Mouse (Mus musculus): ENCODE data around the gene Fbxo47. TPM values are rescaled to one million over a fixed set of nuclear protein-coding genes. Genes with fewer than 3 reads are reported as not detected.
A peak's percentile ranks its signal among the peaks of the same experiment; 100 is the strongest.

The Fbxo47 gene
- 0.55 and 0.70 TPM in 2 replicates for polyA plus RNA-seq (2016; fragmentation: Nextera tagmentation; extraction: Ambion mirVana)

GRCm38 (mm10) chr11:97883918-97884600 lies at the start of gene Fbxo47:
TSS of gene Fbxo47 (minus strand) at chr11:97884154.
- Histone ChIP-seq H3K4me3 (peak within 1 kb of the TSS; percentile 72), H3K27me3 (ENCODE audit: insufficient read depth, poor library complexity, severe bottlenecking) (no peaks in the 10 kb centered on the region), H3K9me3 (no peaks in the 10 kb centered on the region), H3K36me3 (0 out of 2 replicates have a peak, but pooled peaks cover 3% of the 10 kb centered on the region), H3K27ac (peak within 1 kb of the TSS; percentile 91), H3K4me1 (no peaks in the 10 kb centered on the region)
- WGBS = under 1% methylated on average over 37 of the region's 37 CpGs
- peak; percentile 99 for DNase-seq (ENCODE audit: low spot score)

DNA sequence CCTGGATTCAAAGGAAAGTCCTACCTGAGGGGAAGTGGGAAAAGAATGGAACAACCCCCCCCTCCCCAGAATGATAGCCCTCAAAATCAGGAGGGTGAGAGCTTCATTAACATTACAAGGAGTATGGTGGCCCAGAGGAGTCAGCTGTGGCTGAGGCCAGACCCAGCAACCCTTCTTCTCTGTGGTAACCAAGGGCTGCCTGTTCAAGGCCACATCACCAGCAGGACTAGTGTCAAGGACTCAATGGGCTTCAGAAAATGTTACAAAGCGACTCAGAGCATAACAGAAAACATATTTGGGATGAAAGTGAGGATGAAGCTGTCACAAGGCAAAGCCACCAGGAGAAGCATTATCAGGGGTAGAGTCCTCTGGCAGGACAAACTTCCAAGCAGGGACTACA lies 49.6 kb upstream of the Fbxo47 start:
- no peak for DNase-seq (ENCODE audit: low spot score)
- no peak overlapping the region for H3K4me3 ChIP-seq
- peaks cover 12% of the 10 kb centered on the region; the same call in 1 of the 2 replicates for H3K27me3 ChIP-seq (ENCODE audit: insufficient read depth, poor library complexity, severe bottlenecking)
- H3K36me3 ChIP-seq = no peaks in the 10 kb centered on the region
- H3K4me1 ChIP-seq = no peaks in the 10 kb centered on the region
- H3K27ac ChIP-seq = no peak overlapping the region
- 86% methylated on average over 1 of the region's 1 CpGs for WGBS
- H3K9me3 ChIP-seq = no peaks in the 10 kb centered on the region

DNA sequence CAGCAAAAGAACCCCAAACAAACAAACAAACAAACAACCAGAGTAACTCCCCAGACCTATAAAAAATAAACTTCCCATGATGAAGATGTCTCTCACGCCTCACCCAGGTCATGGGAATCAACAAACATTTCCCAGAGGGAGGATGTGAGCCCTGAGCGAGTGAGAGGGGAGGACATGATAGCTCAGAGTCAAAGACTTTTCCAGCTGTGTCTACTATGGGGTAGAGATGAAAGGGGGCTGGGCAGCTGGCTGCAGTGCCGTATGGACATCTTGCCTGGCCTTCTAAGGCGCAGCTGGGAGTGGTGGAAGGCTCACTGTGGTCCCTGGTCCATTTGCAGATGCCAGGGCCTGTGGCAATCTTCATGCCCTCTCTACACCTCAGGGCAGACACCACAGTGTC lies 45.0 kb upstream of the Fbxo47 start:
- Histone ChIP-seq H3K9me3 (no peaks in the 10 kb centered on the region), H3K27ac (no peak overlapping the region; the same call in 1 of the 2 replicates), H3K4me1 (no peaks in the 10 kb centered on the region), H3K36me3 (no peaks in the 10 kb centered on the region), H3K4me3 (no peak overlapping the region), H3K27me3 (ENCODE audit: insufficient read depth, poor library complexity, severe bottlenecking) (peaks cover 7% of the 10 kb centered on the region; the same call in 1 of the 2 replicates)
- DNase-seq (ENCODE audit: low spot score) = no peak
- WGBS = 55% methylated on average over 4 of the region's 4 CpGs

DNA sequence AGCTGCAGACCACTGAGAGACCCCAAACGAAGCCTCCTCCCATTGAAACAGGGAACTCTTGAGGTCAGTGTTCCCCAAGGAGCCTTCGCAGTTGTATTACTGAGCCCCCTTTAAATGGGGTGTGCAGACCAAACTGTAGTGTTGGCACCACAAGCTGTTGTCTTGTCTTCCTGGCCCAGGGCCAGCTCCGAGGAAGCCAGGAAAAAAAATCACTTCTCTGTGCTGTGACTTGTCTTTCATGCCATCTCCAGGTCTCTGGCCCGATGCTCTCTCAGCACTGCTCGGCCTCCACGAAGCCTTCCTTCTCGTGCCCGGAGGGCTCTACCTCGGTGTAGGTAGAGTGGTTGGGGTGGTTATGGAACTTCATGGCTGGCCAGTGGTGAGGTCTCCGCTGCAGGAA lies 40.3 kb upstream of the Fbxo47 start:
- Histone ChIP-seq H3K36me3 (no peaks in the 10 kb centered on the region), H3K9me3 (no peaks in the 10 kb centered on the region), H3K4me3 (no peak overlapping the region), H3K27ac (no peak overlapping the region), H3K27me3 (ENCODE audit: insufficient read depth, poor library complexity, severe bottlenecking) (peaks cover 4% of the 10 kb centered on the region; the same call in 1 of the 2 replicates), H3K4me1 (no peaks in the 10 kb centered on the region)
- DNase-seq (ENCODE audit: low spot score) = no peak
- WGBS = 91% methylated on average over 10 of the region's 10 CpGs

- peaks cover 4% of the 10 kb centered on the region; the same call in 1 of the 2 replicates for H3K27me3 ChIP-seq (ENCODE audit: insufficient read depth, poor library complexity, severe bottlenecking)
- H3K27ac ChIP-seq = no peak overlapping the region
- no peak overlapping the region for H3K4me3 ChIP-seq
- H3K36me3 ChIP-seq = no peaks in the 10 kb centered on the region
- H3K9me3 ChIP-seq = no peaks in the 10 kb centered on the region
- 75% methylated on average over 9 of the region's 9 CpGs for WGBS
- DNase-seq (ENCODE audit: low spot score) = no peak
- H3K4me1 ChIP-seq = no peaks in the 10 kb centered on the region
Measured at GRCm38 (mm10) chr11:97923639-97924038, 39.7 kb upstream of the Fbxo47 start.

- Histone ChIP-seq H3K4me3 (no peak overlapping the region), H3K27ac (no peak overlapping the region)
- WGBS = 86% methylated on average over 6 of the region's 6 CpGs
Measured at GRCm38 (mm10) chr11:97915974-97916503, 32.1 kb upstream of the Fbxo47 start.

GRCm38 (mm10) chr11:97915471-97915870 lies 31.5 kb upstream of the Fbxo47 start:
- Histone ChIP-seq H3K36me3 (no peaks in the 10 kb centered on the region), H3K27ac (no peak overlapping the region)
- WGBS = 61% methylated on average over 2 of the region's 2 CpGs

More at GRCm38 (mm10) chr11:97915974-97916503, 32.1 kb upstream of the Fbxo47 start:
- no peaks in the 10 kb centered on the region for H3K9me3 ChIP-seq
- no peaks in the 10 kb centered on the region for H3K27me3 ChIP-seq (ENCODE audit: insufficient read depth, poor library complexity, severe bottlenecking)
- H3K36me3 ChIP-seq = no peaks in the 10 kb centered on the region
- no peak for DNase-seq (ENCODE audit: low spot score)
- H3K4me1 ChIP-seq = no peaks in the 10 kb centered on the region

DNA sequence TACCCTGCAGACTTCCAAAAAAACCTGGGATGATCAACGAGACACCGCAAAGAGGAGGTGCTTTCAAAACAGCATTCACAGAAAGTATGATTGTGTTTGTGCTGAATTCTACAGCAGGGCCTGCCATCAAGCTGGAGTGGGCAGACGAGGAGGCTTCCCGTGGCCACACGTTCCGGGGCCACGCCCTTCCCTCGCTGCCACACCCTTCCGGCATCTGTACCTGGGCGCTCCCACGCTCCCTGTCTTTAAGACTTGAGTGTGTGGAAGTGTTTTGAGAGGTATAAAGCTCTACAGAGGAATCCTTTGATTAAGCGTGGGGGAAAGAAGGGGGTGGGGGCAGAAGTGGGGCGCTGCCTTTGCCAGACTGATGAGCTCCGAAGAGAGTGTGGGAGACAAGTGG lies 29.2 kb upstream of the Fbxo47 start:
- no peak overlapping the region for H3K27ac ChIP-seq
- H3K36me3 ChIP-seq = no peaks in the 10 kb centered on the region
- no peaks in the 10 kb centered on the region for H3K9me3 ChIP-seq
- no peak overlapping the region for H3K4me3 ChIP-seq
- H3K4me1 ChIP-seq = no peaks in the 10 kb centered on the region
- no peak for DNase-seq (ENCODE audit: low spot score)
- H3K27me3 ChIP-seq (ENCODE audit: insufficient read depth, poor library complexity, severe bottlenecking) = no peaks in the 10 kb centered on the region
- 88% methylated on average over 14 of the region's 14 CpGs for WGBS

More at GRCm38 (mm10) chr11:97915471-97915870, 31.5 kb upstream of the Fbxo47 start:
- Histone ChIP-seq H3K9me3 (no peaks in the 10 kb centered on the region), H3K4me1 (no peaks in the 10 kb centered on the region), H3K4me3 (no peak overlapping the region), H3K27me3 (ENCODE audit: insufficient read depth, poor library complexity, severe bottlenecking) (no peaks in the 10 kb centered on the region)
- DNase-seq (ENCODE audit: low spot score) = no peak

- 87% methylated on average over 11 of the region's 11 CpGs for WGBS
Measured at GRCm38 (mm10) chr11:97908634-97909348, 24.8 kb upstream of the Fbxo47 start.

DNA sequence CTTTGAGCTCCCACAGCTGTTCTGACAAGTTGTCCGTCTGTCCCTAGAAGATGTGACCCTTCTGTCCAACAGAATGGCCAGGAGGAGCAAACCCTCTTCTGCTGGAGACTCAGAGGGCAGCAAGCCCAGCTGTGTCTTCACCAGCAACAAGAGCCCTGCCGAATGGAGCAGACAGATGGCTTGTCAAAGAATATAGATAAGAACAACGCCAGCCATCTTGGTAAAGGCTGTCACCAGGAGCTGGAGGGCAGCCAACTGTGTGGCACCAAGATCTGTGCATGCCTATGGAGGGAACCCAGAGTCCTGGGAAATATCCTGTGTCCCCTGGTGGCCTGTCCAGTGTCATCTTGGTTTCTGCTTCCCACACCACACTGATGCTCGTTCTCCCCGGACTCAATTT lies 24.0 kb upstream of the Fbxo47 start:
- Histone ChIP-seq H3K27me3 (ENCODE audit: insufficient read depth, poor library complexity, severe bottlenecking) (peaks cover 5% of the 10 kb centered on the region; the same call in 1 of the 2 replicates), H3K4me1 (peaks cover 4% of the 10 kb centered on the region; the same call in 1 of the 2 replicates), H3K36me3 (no peaks in the 10 kb centered on the region), H3K27ac (no peak overlapping the region), H3K9me3 (no peaks in the 10 kb centered on the region), H3K4me3 (no peak overlapping the region)
- WGBS = 67% methylated on average over 5 of the region's 5 CpGs
- no peak for DNase-seq (ENCODE audit: low spot score)

More at GRCm38 (mm10) chr11:97908634-97909348, 24.8 kb upstream of the Fbxo47 start:
- H3K27ac ChIP-seq = no peak overlapping the region
- H3K27me3 ChIP-seq (ENCODE audit: insufficient read depth, poor library complexity, severe bottlenecking) = no peaks in the 10 kb centered on the region
- no peak overlapping the region for H3K4me3 ChIP-seq
- H3K36me3 ChIP-seq = no peaks in the 10 kb centered on the region
- no peaks in the 10 kb centered on the region for H3K4me1 ChIP-seq
- DNase-seq (ENCODE audit: low spot score) = no peak
- H3K9me3 ChIP-seq = no peaks in the 10 kb centered on the region

DNA sequence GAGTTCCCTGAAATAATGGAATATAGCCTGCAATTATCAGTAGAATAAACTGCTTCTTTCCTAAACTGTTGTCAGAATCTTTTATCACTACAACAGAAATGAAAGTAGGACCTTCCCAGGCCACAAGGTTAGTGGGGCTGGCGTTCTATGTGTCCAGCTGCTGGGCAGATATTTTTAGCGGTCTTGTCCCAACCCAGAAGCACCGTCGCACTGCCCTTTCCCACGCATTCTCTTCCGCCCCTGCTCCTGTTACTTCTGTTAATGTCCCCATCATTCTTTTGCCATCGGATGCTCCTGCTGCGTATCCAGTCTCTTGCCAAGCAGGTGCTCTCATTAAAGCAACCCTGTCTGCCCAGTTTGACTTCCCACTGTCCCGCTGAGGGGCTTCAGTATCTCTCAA lies 23.0 kb upstream of the Fbxo47 start:
- H3K4me1 ChIP-seq = peaks cover 4% of the 10 kb centered on the region; the same call in 1 of the 2 replicates
- H3K9me3 ChIP-seq = no peaks in the 10 kb centered on the region
- no peak overlapping the region for H3K27ac ChIP-seq
- H3K36me3 ChIP-seq = no peaks in the 10 kb centered on the region
- no peak for DNase-seq (ENCODE audit: low spot score)
- WGBS = 87% methylated on average over 9 of the region's 9 CpGs
- peaks cover 5% of the 10 kb centered on the region; the same call in 1 of the 2 replicates for H3K27me3 ChIP-seq (ENCODE audit: insufficient read depth, poor library complexity, severe bottlenecking)
- H3K4me3 ChIP-seq = no peak overlapping the region

DNA sequence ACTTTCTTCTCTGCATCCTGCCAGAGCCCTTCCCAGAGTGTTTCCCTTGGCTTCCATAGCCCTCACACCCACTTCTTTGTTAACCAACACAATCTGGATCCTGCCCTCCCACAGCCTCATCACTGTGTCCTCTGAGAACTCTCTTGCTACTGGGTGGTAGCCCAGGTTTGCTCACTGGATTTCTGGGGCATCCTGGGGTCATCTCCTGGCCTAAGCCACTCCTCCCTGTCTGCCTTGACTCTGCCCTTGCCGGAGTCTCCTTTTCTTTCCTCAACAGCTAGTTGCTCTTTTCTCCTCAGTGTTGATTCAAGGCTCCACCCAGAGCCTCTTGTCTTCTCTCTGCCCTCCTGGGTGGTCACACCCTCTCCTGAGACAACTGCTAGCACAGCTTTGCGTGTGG lies 22.0 kb upstream of the Fbxo47 start:
- Histone ChIP-seq H3K9me3 (no peaks in the 10 kb centered on the region), H3K4me3 (no peak overlapping the region), H3K27ac (no peak overlapping the region), H3K4me1 (peaks cover 4% of the 10 kb centered on the region; the same call in 1 of the 2 replicates), H3K36me3 (no peaks in the 10 kb centered on the region), H3K27me3 (ENCODE audit: insufficient read depth, poor library complexity, severe bottlenecking) (peaks cover 5% of the 10 kb centered on the region; the same call in 1 of the 2 replicates)
- WGBS = 52% methylated on average over 2 of the region's 2 CpGs
- no peak for DNase-seq (ENCODE audit: low spot score)

- Histone ChIP-seq H3K27ac (no peak overlapping the region), H3K4me1 (peaks cover 4% of the 10 kb centered on the region; the same call in 1 of the 2 replicates), H3K36me3 (no peaks in the 10 kb centered on the region), H3K4me3 (no peak overlapping the region), H3K27me3 (ENCODE audit: insufficient read depth, poor library complexity, severe bottlenecking) (peaks cover 5% of the 10 kb centered on the region; the same call in 1 of the 2 replicates), H3K9me3 (no peaks in the 10 kb centered on the region)
- DNase-seq (ENCODE audit: low spot score) = no peak
- 88% methylated on average over 2 of the region's 2 CpGs for WGBS
Measured at GRCm38 (mm10) chr11:97905540-97905939, 21.6 kb upstream of the Fbxo47 start.
